Mouse (Mus musculus): ENCODE measurements around the gene Rars. TPM values are rescaled to one million over a fixed set of nuclear protein-coding genes. Genes with fewer than 3 reads are reported as not detected.
"Not testable (repeated sequence)": the region's sequence is repeated elsewhere in the genome, so short reads cannot be mapped to it uniquely, and the experiment has no call there.

Gene Rars
- total RNA-seq, 2 experiments from 2014 or later, result 51.2 to 55.9 TPM

DNA sequence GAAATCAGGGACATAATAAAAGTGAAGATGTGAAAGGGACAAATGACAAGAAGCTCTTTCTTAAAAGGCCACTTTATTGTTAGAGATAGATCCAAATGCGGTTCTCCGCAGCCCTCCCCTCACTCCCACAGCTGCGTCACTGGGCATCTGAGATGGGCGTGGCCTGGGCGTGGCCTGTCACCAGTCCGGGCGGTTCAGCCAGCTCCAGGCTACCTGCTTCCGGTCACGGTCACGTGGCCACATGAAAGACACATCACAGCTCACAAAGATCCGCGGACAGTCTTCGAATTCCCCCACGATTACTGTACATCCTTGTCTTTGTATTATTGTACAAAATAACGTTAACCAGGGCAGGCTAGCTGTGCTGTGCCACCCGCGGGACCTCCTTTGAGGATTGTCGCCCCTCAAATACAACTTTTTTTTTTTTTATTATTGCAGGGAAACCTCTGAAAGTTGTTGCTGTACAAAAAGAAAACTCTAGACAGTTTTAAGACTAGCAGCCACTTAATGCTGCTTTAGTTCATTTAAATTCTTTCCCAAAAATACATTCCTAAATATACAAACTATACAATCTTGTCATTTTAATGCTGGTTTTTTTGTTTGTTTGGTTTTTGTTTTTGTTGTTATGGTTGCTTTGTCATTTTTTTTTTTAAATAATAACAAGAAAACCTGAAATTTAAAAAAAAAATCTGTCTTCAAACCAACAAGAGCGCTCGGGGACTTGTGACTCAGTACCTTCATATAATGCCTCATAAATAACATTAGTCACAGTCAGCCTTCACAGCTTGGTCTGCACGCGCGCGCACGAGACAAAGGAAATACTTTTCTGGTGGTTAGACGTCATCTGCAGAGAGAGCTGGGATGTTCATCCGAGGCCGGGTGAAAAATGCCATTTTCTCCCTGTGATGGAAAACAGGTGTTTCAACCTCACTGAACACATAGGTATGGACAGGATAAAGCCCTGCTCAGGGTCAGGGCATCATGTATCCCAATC, 4.3 kb upstream of the Rars start:
- peak; percentile 63 to 69 for DNase-seq (ENCODE audit: low spot score in 2 of 2)

DNA sequence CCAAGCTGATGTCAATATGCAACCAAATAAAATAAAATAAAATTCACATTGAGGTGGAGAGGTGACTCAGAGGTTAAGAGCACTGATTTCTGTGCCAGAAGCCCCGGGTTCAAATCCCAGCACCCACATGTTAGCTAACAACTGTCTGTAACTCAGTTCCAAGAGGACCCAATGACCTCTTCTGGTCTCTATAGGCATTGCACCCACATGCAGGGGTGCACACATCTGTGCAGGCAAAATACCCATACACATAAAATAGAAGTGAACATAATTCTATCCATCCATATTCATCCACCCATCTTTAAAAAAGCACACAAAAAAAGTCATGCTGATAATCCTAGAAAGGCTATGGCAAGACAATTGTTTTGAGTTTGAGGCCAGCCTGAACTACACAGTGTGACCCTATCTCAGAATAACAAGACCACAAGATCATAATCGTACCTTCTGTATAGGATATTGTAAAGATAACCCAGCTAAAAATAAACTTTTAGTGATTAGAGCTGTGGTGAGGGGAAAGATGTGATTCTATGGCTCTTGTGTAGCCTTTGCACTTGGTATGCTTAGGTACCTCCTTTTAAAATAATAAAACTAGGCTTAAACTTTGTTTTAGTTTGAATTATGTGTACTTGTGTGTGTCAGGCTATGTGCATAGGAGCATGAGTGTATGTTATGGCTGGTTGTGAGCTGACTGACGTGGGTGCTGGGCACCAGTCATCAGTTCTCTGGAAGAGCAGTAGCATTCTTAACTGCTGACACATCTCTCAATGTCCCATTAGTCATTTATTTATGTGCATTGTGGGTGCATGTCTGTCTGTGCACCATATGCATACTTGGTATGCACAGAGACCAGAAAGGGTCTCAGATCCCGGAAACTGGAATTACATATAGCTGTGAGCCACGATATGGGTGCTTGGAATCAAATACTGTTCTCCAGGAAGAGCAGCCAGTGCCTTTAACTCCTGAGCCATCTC, 3.1 kb upstream of the Rars start:
- no peak for DNase-seq (ENCODE audit: low spot score in 2 of 2)

DNA sequence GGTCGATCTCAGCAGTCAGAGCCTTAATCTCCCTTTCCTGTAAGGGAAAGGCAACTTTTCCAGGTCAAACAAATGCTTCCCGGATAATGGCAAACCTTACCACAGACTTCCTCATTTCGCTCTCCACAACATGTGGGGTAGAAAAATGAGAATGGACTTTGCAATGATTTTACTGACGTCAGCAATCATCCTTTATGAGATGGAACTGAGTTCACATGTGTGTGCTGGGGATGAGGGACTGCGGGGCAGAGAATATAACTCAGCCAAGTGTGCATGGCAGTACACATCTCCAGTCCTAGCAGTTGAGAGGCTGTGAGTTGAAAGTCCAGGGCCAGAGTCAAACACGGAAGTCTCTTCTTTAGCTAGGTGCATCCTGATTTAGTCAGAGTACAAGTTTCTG, 1.0 kb downstream of the Rars start:
- DNase-seq (ENCODE audit: low spot score in 2 of 2), result no peak

DNA sequence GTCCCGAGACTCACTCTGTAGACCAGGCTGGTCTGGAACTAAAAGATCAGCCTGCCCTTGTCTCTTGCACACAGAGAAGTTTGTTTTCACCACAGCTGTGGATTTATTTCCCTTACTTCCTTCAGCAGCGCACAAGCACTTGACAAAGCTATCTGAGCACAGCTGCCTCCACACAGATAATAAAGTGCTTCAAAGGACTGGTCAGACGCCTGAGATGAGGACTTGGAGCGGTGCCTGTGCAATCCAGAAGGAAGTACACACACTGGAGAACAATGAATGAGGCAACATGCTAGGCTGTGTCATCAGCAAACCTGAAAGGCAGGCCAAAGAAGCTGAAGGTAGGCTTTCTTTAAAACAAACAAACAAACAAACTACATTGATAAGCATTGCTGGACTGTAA, 2.2 kb downstream of the Rars start:
- DNase-seq (ENCODE audit: low spot score in 2 of 2), result no peak

DNA sequence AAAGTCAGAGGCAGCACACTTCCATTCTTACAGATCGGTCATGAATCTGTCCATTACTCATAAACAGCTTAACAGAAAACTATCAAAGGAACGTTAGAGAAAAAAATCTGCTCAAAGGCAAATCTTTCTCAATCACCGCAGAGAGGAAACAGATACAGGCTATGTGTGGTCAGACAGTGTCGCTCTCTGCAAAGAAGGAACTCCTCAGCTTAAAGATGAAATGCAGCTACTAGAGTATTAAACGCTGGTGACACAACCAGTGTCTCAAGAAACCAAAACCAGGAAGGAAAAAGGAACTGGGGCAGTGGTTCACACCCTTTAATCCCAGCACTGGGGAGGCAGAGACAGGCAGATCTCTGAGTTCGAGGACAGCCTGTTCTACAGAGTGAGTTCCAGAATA, 6.6 kb downstream of the Rars start:
- no peak for DNase-seq (ENCODE audit: low spot score in 2 of 2)

DNA sequence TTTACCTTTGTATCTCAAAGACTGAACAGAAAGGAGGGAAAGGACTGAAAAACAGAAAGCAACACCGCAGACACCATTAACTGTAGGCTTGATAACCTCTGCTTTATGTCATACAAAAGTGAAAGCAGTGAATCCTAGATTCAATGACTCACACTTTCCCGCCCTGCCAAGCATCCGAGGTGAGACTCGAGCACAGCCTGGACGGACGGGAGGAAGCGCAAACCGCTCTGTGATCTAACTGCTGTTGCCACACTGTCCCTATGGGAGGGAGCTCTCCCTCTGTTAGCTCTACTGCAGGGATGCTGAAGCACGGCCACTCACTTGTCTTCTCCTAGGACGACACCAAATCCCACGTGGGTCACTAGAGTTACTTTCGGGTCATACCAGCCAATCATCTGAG, 18.0 kb downstream of the Rars start:
- DNase-seq (ENCODE audit: low spot score in 2 of 2), result no peak

DNA sequence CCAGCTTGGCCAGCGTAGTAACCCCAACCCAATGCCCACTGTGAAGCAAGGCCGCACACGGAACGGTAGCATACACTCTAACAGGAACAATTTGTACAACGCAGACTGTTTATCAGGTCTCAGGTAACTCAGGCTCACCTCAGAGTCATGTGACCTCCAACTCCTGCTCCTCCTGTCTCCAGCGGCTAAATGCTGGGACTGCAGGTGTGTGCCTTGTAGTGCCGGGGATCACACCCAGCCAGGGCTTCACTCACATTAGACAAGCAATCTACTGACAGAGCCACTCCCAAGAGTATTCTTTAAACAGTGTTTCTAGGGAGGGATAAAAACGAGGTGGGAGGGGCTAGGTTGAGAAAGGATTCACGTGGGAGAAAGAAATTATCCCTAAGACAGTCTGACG, 22.8 kb downstream of the Rars start:
- no peak for DNase-seq (ENCODE audit: low spot score in 2 of 2)

DNA sequence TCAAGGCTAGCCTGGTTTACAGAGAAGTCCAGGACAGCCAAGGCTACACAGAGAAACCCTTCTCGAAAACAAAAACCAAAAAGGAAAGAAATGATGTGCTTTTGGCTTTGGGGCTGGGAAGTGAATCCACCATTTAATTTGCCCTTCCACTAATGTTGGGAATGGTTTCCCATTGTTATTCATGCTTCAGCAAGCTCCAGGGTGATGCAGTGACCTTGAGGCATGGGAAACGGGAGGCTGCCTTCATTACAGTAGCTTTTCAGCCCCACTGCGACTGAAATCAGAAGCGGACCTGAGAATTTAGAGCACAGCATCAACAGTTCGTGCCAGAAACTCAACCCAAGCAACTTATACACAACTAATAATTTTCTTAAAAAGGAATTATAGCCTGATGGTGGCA, 33.0 kb downstream of the Rars start:
- DNase-seq (ENCODE audit: low spot score in 2 of 2), result no peak

DNA sequence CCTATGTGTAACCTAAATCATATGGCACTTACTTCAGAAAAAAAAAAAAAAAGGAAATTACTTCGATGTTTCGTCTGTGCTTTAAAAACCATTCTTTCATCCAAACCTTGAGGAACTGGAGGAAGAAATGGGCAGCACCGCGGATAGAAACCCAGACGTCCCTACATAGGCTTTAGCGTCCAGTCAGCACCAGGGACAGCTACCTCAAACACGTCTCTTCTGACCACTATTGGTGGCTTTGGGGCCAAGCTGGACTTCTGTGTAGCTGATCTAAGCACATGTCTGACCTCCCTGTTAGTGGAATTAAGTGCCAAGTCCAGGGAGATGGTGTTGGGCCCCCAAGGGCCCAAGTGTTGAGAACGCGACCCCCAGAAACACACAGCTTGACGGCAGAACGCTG, 35.4 kb downstream of the Rars start, which contains the start of gene Fbll1:
Gene Fbll1, minus strand, starts transcription at position 11 of the 400 bp plus-strand sequence.
- DNase-seq (ENCODE audit: low spot score in 2 of 2), result peak; percentile 30 to 49

DNA sequence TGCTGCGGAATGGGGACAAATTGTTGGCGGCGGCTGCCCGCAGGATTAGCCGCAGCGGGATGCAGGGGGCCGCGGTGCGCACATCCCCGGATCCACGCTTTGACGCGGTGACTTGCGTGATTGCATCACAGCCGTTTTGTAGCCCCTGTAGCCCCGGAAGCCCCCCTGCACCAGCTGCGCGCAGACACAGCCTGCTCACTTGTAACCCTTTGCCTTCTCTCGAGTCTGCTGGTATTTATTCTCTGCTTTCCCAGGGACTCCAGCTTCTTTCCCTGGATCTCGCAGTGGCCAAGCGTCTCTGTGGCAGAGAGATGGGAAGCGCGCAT, 35.8 kb downstream of the Rars start:
- peak; percentile 74 to 81 for DNase-seq (ENCODE audit: low spot score in 2 of 2)

DNA sequence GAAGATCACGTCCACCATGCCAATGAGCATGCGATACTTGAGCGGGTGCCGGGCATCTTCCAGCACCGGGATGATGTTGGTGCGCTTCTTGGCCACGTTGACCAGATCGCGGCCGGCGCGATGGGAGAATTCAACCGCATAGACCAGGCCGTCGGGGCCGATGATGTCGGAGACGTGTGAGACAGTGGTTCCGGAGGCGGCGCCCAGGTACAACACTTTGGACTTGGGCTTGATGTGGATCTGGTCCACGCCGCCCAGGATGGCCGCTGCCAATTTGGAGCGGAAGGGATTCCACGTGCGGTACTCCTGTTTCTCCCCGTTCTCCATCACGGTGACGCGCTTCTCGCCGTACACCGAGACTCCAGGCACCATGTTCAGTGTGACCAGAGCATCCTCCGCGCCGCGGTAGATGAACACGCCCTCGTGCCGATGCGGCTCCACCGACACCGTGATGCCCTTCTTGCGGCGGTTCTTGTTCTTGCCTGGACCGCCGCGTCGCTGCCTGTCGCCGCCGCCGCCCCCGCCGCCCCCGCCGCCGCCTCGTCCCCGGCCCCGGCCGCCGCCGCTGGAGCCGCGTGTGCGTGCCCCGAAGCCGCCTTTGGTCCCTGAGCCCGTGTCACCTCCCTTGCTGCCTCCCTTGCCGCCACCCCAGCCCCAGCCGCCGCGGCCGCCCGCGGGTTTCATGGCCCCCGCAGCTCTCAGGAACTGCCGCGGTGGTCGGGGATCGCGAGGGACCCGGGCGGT, 36.4 kb downstream of the Rars start:
- peak; percentile 41 to 57 for DNase-seq (ENCODE audit: low spot score in 2 of 2)

DNA sequence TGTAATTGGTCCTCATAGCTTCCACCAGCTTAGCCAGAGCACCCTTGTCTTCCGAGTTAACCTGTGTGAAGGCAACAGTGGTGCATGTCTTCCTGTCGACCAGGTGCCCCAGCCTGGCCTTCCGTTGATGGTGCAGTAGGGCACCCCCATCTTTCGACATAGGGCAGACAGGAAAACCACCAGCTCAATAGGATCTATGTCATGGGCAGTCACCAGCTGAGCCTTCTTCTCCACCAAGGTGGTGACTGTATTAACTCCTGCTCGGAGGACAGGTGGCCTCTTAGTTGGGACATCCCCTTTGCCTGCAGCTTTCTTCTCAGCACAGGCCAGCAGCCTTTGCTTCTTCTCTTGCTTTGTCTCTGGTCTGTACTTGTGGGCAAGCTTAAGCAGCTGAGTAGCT, 41.5 kb downstream of the Rars start:
- DNase-seq (ENCODE audit: low spot score in 2 of 2), result not testable (repeated sequence)

DNA sequence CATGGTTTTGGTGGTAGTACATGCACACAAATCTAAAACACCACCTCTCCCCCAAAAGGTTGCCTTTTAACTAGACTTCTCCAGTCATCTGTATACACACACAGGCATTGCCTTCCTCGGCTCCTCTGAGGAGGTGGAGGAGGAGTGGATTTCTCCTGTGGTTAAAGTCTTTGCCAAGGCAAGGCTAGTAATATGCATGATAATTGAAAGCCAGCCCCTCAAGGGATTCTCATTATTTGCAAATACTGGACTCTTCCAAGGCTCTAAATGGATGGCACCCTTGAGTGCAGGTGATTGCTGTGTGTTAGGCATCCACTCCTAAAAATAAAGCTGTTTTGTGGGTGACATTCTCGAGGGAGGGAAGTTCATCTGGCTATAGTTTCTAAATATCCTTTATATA, 45.9 kb downstream of the Rars start:
- no peak for DNase-seq (ENCODE audit: low spot score in 2 of 2)

DNA sequence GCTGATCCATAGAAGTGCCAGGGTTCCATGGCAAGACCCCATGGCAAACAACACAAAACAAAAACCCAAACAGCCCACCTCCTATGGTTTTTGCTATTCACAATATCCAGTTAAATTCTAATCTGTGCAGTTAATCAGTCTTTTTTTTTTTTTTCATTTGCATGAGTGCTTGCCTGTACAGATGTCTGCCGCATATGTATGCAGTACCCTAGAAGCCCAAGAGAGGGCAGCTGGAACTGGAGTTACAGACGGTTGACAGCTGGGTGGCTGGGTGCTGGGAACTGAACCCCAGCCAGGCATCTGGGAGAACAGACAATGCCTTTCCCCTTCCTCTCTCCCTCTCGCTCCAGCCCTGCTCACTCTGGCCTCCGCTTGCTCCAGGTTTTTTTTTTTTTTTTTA, 49.8 kb downstream of the Rars start:
- no peak for DNase-seq (ENCODE audit: low spot score in 2 of 2)

DNA sequence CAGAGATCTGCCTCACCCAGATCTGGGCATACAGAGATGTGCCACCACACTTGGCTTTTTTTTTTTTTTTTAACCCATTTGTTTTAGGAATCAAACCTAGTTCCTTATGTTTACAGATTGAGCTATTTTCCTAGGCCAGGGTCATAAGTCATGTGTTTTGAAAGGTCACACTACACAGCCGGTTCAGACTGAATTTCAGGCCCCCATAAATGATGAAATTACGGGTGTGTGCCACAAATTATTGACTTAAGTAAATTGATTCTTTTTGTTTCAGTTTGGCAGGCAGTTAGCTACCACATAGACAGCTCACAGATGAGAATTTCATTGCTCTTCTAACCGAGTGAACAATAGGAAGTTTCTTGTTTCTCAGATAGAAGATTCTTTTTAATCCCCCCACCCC, 50.3 kb downstream of the Rars start:
- no peak for DNase-seq (ENCODE audit: low spot score in 2 of 2)

DNA sequence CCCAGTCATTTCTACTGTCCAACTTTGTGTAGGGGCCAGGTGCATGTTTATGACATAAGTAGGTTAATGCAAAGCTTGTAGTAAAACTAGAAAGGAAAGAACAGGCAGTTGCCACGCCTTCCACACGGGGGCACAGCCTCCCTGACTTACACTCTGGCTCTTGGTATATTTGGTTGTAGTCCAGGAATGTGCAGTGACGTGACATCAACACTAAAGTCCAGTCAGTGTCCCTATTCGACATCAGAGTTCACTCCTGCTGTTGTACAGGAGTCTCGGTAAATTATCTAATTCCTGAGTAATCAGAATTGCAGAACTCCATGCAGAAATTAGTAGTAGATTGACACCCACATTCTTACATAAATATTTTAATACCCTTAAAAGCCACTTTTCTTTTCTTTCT, 51.3 kb downstream of the Rars start:
- DNase-seq (ENCODE audit: low spot score in 2 of 2), result no peak

DNA sequence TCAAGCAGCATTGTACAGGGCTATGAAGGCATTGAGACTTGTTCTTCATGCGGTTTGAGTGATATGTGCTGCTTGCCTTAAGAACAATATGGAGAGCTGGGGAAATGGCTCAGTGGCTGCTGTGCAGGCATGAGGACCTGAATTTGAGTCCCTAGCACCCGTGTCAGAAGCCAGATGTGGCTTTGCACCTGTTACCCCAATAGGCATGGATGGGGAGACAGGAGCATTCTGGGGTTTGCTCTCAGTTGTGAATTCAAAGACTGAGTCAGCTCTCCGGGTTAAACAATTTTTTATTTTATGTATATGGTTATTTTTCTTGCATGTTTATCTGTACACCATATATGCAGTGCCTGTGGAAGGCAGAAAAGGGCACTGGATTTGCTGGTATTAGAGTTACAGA, 51.9 kb downstream of the Rars start:
- no peak for DNase-seq (ENCODE audit: low spot score in 2 of 2)

DNA sequence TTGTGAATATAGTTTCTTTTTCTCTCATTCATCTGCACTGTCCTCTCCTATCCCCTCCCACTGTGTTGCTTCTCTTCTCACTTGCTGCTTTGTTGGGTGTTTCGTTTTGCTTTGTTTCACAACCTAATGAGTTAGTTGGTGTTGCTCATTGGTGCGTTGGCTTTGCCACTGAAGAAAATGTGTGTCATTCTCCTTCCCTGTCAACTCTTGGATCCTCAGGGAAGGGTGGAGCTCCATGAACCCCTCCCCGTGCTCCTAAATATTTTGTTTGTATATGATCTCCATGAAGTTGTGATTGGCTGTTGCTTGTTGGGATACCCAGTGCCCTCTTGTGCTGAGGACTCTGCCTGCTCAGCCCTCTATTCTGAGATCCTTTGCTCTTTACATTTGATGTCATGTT, 54.0 kb downstream of the Rars start:
- DNase-seq (ENCODE audit: low spot score in 2 of 2), result no peak

DNA sequence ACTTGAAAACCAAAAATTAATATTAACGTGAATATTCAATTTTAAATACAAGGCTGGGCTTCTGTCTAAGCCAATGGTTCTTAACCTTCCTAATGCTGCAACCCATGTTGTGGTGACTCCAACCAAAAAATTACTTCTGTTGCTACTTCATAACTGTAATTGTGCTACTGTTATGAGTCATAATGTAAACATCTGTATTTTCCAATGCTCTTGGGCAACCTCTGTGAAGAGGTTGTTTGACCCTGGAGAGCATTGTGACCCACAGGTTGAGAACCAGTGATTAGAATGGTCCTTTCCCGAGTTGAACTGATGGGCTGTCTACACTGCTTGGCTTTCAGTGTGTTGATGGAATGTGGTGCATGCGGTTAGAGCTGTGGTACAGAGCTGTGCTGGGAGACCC, 57.9 kb downstream of the Rars start:
- DNase-seq (ENCODE audit: low spot score in 2 of 2), result no peak

DNA sequence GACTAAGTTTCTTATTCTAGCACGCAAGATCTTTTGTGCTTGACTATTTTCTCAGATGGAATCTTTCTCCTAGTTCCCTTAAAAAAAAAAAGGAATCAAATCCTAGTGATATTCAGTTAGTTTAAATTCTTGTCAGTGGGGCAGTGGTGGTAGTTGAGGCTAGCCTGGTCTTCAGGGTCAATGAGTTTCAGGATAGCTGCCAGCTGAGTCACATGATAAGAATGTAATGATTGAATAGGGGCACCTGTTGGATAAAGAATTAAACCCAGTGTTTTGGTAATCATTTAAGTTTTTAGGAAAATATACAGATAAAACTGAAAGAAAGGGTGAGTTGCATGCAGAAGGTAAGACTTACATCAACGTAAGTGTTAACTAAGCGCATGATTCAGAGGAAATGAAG, 58.7 kb downstream of the Rars start:
- no peak for DNase-seq (ENCODE audit: low spot score in 2 of 2)

DNA sequence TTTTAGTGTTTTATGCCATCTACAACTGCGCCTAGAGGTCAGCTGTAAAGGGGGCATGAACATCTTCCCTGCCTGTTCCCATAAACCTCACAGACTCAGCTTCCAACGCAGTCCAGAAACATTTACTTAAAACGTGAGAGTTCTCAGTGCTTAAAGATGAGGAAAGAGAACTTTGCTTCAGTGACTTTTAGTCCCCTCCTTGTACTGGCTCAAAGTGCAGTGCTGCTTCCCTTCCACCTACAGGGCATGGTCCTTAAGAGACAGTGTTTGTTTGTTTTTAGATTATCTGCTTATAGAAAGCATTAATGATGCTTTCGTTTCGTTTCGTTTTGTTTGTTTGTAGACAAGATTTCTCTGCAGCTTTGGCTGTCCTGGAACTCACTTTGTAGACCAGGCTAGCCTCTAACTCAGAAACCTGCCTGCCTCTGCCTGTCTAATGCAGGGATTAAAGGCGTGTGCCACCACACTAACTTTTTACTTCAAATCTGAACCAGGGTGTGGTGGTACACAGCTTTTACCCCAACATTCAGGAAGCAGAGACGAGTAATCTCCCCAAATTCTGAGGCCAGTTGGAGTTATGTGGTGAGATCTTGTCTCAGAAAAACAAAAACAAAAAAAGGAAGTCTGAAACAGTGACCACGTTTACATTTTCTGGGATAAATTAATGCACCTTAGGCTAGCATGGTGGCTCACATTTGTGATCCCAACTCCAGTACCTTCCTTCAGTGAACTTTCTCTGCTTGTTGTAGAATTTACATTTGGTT, 63.4 kb downstream of the Rars start:
- no peak for DNase-seq (ENCODE audit: low spot score in 2 of 2)

Measured in layer of hippocampus, postnatal 10 days (tissue).